Comparison of ENCODE assay signal across 31 mouse cellular contexts in genomic region chr13:38921306-38921705, GRCm38 (mm10).
"Had no signal": no experiment of that assay in that cellular context is flagged by ENCODE, and none has a peak within 500 bp of the region (broad histone marks: within the 10 kb centered on the region; RNA-seq: fewer than 3 reads in every experiment).

No protein-coding gene starts in this region.

- H3K9ac ChIP-seq: limb, embryonic 12.5 days; limb, embryonic 13.5 days; limb, embryonic 15.5 days; liver, embryonic 12.5 days; liver, embryonic 13.5 days; liver, embryonic 14.5 days; liver, embryonic 15.5 days; liver, postnatal 0 days; lung, embryonic 14.5 days; lung, embryonic 15.5 days; midbrain, embryonic 12.5 days; midbrain, embryonic 13.5 days; midbrain, embryonic 15.5 days had no signal

- H3K4me3 ChIP-seq: limb, embryonic 10.5 days; limb, embryonic 12.5 days; limb, embryonic 13.5 days; limb, embryonic 15.5 days; liver, embryonic 12.5 days; liver, embryonic 13.5 days; liver, embryonic 15.5 days; lung, embryonic 15.5 days; megakaryocyte, embryonic 14.5 days; midbrain, embryonic 10.5 days; midbrain, embryonic 12.5 days; midbrain, embryonic 13.5 days; midbrain, embryonic 15.5 days; myocyte had no signal

- H3K36me3 ChIP-seq: limb, embryonic 10.5 days; limb, embryonic 12.5 days; limb, embryonic 13.5 days; limb, embryonic 15.5 days; liver, embryonic 12.5 days; liver, embryonic 13.5 days; liver, embryonic 15.5 days; lung, embryonic 15.5 days; midbrain, embryonic 10.5 days; midbrain, embryonic 12.5 days; midbrain, embryonic 13.5 days; midbrain, embryonic 15.5 days had no signal

- ATAC-seq: liver, embryonic 12.5 days; liver, postnatal 0 days; lung, postnatal 0 days; midbrain, embryonic 13.5 days; midbrain, embryonic 15.5 days; midbrain, embryonic 16.5 days had no signal

- H3K27ac ChIP-seq: limb, embryonic 10.5 days; limb, embryonic 12.5 days; limb, embryonic 13.5 days; limb, embryonic 15.5 days; liver, embryonic 12.5 days; liver, embryonic 13.5 days; liver, embryonic 14.5 days; liver, embryonic 15.5 days; lung, embryonic 15.5 days; macrophage; midbrain, embryonic 10.5 days; midbrain, embryonic 12.5 days; midbrain, embryonic 13.5 days; midbrain, embryonic 15.5 days had no signal

- H3K9me3 ChIP-seq: limb, embryonic 10.5 days; limb, embryonic 12.5 days; limb, embryonic 13.5 days; limb, embryonic 15.5 days; liver, embryonic 12.5 days; liver, embryonic 13.5 days; liver, embryonic 15.5 days; lung, embryonic 15.5 days; megakaryocyte, embryonic 14.5 days; midbrain, embryonic 10.5 days; midbrain, embryonic 12.5 days; midbrain, embryonic 13.5 days; midbrain, embryonic 15.5 days had no signal

- DNase-seq: left cerebral cortex, postnatal 4 days; liver; liver, embryonic 13.5 days; liver, postnatal 0 days; lung, adult 18-20 months; lung, adult 2 months; lung, embryonic 14.5 days; lung, postnatal 10 days; lung, postnatal 14 days; lung, postnatal 36 days; lung, postnatal 4 days; midbrain, embryonic 14.5 days had no signal

- H3K27me3 ChIP-seq: limb, embryonic 12.5 days; limb, embryonic 13.5 days; limb, embryonic 15.5 days; liver, embryonic 12.5 days; liver, embryonic 13.5 days; liver, embryonic 15.5 days; lung, embryonic 15.5 days; megakaryocyte, embryonic 14.5 days; midbrain, embryonic 12.5 days; midbrain, embryonic 13.5 days; midbrain, embryonic 15.5 days had no signal

- H3K4me1 ChIP-seq: limb, embryonic 15.5 days; liver, embryonic 12.5 days; liver, embryonic 13.5 days; liver, embryonic 15.5 days; lung, embryonic 15.5 days; megakaryocyte, embryonic 14.5 days; midbrain, embryonic 10.5 days; midbrain, embryonic 12.5 days; midbrain, embryonic 15.5 days had no signal

- H3K4me2 ChIP-seq: limb, embryonic 12.5 days; limb, embryonic 13.5 days; limb, embryonic 15.5 days; liver, embryonic 11.5 days; liver, embryonic 12.5 days; liver, embryonic 13.5 days; liver, embryonic 15.5 days; lung, embryonic 14.5 days; lung, embryonic 15.5 days; midbrain, embryonic 11.5 days; midbrain, embryonic 12.5 days; midbrain, embryonic 13.5 days; midbrain, embryonic 15.5 days had no signal
